Mouse (Mus musculus) left cerebral cortex, adult 9 months (tissue): ENCODE data around the gene Eps15l1.

Experiments
- DNase-seq, 2 experiments: peaks; one replicate each; pipeline ENCODE4 v3.0.0; 2022; ENCODE audit warnings: low spot score in 2 of 2

Eps15l1 gene

DNA sequence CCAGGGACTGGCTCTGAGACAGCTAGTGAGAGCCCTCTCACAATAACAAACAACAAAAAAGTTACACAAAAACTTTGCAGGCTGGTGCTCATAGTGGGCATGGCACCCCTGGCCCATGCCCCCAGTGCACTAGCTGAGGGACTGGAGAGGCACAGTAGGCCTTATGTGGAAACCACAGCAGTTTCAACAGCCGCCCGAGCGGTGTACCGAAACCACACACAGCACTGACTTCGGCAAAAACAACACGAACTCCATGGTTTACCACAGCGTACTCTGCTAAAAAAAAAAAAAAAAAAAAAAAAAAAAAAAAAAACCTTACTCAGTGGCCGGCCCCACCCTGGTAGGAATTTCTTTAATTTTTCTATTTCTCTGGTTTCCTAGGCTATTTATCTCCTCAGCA lies 70.5 kb downstream of the Eps15l1 start:
- DNase-seq = no peak

DNA sequence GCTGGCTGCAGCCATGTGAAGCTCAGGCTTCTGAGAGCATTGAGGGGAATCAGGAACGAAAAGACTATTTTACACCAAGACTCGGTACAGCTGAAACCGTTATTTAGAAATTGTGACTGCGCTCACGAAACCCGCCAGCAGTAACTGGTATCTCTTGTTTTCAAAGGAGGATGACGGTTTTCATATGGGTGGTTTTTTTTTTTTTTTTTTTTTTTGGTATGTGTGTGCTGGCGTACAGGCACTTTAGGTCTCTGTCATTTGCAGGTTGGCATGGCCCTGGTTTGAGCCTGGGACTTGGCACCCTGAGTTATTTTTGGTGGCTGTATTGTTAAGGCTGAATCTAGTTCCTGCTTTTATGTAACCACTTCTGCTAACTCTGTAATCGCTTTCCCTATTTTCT lies 71.4 kb downstream of the Eps15l1 start:
- no peak for DNase-seq

DNA sequence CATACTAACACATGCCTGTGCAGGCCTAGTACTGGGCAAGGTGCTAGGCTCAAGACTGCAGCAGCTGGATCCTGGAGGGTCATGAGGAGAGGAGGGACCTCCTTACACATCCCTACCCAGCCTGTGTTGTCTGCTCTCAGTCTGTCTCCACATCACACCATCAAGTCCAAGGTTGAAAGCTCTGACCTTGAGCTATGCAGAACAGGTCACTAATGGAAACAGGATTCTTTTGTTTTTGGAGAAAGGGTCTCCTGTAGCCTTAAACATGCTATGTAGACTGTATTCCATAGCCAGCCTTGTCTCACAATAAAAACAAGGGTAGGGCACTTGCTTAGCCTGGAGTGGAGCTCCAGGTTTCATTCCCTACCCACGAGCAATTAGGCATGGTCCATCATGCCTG lies 72.3 kb downstream of the Eps15l1 start:
- DNase-seq = no peak

DNA sequence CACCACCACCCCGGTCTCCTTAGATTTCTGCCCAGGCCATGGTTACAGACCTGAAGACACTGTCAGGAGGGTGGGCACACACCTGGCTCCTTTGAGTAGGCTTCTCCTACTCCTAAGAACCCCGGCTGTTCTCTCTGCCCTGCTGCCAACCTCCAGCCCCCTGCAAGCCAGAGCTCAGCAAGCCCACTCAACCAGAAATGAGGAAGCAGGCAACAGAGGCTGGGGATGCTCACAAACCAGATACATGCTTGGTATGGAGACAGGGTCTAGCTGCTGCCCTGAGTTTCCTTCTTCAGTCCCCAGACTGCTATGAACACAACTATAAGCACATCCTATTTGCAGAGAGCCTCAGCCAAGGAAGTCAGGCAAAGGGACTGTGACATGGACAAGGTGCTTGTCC lies 73.1 kb downstream of the Eps15l1 start:
- no peak for DNase-seq

DNA sequence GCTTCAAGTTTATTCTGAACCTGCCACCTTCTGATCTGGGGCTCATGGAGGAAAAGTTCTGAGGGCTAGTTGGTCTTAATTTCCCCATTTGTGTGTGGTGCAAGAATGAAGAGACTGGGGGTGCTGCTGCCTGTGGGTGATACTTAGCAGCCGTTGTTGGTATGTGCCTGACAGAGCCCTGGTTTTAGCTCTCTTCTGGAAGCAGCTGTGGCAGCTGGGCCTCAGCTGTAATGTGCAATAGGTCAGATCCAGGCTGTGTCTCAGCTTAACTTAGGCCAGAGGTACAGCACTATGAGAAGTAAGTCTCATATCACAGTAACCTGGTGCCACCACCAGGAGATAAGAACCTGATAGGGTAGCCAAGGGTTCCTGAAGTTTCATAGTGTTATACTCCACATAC lies 73.7 kb downstream of the Eps15l1 start:
- no peak for DNase-seq

DNA sequence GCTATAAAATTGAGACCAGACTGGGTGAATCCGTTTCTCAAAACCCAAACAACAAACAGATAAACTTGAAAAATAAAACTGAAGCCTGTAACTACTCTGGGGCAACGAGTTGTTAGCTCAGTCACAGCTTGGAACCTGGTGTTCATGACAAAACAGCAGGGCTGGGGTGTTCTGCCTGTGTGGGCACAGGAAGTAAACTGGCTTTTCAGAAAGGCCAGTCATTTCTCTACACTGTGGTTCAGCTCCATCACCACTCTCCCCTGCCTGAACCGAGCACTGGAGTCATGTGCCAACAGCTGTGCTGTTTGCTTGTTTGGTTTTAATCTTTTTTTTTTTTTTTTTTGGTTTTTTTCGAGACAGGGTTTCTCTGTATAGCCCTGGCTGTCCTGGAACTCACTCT lies 77.5 kb downstream of the Eps15l1 start:
- DNase-seq = no peak

DNA sequence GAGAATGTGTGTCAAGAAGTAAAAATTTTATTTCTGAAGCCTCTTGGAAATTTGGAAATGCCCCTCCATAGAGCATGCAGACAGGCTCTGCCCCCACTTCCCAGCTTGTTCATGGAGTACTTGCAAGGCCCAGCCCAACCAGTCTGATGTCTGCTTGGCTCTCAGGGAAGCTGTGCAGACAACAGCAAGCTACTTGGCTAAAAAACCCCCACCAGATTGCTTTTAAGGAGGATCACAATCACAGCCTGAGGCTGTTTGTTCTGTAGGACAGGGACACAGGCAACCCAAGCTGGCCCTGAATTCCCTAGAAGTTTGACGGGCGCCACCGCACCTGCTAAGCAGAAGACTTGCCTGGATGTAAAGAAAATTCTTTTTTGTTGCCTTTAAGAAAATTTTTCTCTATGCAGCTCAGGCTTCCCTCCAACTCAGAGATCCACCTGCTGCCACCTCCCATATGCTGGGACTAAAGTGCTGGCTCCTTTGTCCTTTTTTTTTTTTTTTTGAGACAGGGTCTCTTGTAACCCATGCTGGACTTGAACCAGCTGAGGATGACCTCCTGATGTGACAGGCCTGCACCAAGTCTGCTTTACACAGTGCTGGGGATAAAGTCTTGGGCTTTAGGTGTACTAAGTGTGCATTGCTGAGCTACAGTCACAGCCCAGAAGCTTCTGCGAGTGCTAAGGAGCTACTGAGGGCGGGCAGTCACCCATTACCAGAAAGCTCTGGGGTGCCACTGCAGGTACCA lies 78.5 kb downstream of the Eps15l1 start:
- DNase-seq = no peak

DNA sequence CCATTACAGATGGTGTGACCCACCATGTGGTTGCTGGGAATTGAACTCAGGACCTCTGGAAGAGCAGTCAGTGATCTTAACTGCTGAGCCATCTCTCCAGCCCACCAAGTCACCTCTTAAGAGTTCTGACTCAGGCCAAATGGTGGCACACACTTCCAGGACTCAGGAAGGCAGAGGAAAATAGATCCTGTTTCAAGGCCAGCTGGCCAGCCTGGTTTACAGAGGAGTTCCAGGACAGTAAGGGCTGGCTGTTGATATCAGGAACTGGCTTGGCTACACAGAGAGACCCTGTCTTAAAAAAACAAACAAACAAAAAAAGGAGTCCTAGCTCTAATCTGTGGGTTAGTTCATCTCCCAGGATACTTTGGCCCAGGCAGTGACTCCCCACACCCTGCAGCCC lies 84.2 kb downstream of the Eps15l1 start:
- no peak for DNase-seq

DNA sequence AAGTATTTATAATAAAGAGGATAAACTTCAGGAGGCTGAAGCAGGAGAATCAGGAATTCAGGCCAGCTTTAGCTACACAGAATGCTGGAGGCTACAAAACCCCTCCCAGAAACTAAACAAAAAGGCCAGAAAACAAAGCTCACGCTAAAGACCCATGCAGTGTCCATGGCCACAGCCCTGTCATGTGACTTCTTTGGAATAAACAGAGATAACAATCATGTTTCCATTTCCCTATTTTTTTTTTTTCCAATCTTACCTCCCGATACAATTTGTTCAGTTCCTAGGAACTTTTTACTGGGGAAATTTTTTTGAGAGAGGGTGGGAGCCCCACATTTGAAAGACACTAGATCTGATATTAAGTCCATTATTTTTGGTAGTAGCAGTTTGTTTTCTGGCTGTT lies 85.0 kb downstream of the Eps15l1 start:
- DNase-seq = no peak

DNA sequence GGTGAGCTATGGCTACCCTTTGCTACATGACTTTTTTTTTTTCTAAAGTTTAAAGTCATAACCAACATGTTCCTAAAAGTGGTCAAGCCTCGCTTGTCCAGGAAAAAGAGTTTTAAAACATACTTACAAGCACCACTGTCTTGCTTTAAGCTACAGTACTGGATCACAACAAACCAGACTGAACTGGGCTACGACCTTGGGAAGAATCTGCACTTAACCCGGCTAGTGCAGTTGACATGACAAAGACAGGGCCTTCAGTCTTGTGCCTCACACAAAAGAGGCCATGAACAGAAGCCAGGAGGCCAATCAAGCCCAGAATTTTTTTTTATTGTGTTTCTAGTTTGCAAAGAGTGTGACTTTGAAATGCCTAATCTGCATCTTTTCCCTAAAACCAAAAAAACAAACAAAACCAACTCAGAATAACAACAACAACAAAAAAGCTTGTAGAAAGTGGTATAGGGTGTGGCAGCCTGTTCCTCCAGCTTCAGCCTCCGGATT lies 87.1 kb downstream of the Eps15l1 start:
- no peak for DNase-seq

DNA sequence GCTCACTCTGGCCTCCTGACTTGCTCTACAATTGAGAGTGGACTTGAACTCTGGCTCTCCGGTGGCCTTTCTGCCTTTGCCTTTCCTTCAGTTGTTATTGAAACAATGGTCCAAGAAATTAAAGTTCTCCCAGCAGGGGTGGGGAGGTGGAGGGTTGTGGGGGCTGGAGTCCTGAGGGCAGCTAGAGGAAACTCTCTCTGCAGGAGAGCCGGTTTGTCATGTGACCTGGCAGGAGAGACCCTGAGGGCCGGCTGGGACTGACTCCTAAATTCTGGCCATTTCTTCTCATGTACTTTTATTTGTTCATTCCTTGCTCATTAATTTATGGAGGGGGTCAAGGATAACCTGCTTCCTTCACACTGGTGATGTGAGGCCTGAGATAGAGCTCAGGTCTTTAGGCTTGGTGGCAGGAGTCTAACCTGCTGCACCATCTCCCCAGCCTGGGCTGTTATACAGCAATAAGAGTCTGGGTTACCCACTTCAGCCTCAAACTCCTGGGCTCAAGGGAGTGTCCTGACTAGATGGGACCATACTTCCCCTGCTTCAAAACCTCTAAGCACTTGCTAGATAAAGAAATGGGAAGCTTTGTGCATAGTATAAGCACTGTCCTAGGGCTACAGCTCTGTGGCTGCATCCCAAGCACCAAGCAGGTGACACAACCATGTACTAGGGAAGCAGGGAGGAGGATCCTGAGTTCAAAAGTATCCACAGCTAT lies 87.7 kb downstream of the Eps15l1 start:
- DNase-seq = no peak

DNA sequence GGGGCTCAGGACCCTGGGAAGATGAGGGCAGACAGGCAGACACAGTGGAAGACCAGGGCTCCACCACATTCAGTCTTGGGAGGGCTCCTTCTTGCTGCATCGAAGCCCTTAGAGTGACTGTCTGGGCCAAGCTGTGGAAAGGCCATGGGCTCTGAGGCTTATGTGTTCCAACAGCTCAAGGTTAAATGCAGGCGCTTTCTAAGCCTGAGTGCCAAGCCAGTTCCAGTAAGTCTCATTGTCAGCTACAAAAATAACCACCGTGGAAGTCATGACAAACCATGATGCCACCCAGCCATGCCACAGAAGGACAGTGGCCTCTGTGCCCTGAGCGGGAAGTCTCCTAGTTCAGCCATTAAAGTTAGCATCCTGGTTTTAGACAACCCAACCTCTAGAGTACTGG lies 89.6 kb downstream of the Eps15l1 start:
- no peak for DNase-seq

DNA sequence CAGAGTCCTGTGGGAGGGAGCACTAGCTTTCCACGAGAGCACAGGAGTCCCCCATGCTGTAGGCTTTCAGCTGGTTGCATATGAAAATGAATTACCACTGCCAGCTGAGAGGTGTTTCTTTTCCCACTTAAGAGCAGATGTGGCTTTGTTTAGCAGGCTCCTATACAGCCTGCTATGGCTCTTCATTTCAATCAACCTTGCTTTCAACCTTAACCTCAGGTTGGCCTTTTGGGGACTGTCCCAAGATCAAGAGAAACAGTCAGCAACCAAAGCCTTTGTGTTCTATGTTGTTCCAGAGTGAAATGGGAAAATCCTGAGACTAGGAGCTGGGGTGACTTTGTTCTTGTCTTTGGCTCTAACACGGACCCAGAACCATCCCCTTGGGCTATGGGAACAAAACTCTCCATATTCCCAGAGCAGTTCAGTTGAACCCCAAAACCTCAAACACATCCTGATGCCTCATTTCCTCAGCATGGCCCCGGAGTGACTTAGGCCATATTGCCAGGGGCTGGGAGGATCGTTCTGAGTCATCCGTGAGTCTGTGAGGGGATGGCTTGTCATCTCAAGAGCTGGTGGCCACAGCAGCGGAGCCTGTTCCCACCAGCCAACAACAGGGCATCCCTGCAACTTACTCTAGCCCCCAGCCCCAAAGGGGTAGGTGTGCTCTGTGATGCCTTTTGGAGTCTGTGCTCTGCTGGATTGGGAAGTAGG lies 90.3 kb downstream of the Eps15l1 start:
- DNase-seq = no peak

DNA sequence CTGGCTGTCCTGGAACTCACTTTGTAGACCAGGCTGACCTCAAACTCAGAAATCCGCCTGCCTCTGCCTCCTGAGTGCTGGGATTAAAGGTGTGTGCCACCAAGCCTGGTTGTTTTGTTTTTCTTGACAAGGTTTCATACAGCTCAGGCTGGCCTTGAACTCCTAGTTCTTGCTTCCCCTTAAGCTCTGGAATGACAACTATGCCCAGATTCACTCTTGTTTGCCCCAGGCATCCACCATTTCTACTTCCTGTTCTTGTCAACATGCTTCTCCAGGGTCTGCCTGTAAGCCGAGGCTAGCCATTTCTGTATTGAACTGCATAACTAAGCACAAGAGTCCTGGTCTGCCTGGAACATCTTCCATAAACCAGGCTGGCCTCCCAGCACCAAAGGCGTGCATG lies 92.1 kb downstream of the Eps15l1 start:
- no peak for DNase-seq

DNA sequence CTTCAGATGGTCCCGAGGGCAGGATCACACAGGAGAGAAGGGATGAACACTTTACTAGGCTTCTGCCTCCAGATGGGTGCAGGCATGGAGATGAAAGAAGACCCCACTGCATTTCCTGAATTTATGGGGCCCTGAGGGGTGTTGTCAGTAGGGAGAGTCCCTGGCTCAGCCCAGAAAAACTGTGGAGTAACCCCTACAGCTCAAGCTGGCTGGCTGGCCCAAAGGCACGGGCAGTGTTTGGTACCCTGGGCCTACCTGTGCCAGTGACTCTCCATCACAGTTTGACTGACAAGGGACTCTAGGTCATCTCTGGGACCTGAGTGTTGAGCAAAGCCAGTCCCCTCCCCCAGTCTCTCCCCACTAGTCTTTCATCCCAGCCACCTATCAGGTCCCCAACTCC lies 96.6 kb downstream of the Eps15l1 start:
- DNase-seq = no peak

DNA sequence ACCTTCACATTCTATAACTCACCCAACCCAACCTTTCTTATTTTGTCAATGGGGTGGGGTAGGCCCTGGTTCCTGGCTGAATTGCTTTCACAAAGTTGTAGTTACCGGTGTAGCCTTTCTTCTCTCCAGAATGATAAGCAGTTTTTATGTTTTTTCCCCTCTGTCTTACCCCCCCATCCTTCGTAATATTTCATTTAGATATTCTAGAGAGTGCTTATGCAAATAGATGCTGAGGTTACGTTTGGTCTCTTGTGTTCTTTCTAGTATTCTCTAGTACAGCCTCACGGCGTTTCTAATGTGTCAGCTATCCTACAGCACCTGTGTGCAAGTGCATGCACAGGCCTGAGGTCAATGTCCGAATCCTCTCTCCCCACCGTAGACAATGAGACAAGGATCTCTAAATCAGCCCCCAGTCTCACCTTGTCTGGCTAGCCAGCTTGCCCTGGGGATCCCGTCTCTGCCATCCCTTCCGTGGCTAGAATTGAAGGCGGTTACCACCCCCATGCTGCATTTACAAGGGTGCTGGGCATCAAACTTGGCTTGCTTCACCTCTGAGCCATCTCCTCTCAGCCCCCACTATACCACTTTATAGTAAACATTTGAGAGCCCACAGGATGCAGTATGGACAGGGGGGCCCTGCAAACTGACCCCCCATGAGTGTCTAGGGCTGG lies 97.1 kb downstream of the Eps15l1 start:
- no peak for DNase-seq

DNA sequence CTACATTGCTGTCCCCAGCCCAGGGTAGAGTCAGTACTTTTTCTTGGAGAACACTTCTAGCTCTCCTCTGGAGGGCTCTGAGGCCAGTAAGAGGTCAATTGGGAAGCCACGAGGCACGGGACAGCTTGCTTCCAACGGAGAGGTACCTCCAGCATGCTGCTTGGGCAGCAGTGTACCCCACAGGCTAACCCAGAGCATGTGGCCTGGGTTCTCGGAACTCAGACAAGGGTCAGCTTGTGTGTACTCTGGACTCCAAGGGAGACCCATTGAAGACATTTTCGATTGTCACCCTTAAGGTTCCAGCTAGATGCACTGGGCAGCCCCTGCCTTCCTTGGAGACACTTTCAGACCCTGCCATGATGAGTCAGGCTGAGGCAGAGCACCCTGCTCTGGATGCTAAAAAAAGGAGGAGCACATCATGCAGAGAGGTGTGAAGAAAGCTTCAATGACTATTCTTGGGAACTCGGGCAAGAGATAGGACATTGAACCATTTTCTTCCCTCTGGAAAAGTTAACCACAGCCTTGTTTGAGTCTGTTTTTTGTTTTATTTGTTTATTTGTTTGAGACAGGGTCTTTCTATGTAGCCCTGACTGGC lies 98.0 kb downstream of the Eps15l1 start:
- DNase-seq = no peak

DNA sequence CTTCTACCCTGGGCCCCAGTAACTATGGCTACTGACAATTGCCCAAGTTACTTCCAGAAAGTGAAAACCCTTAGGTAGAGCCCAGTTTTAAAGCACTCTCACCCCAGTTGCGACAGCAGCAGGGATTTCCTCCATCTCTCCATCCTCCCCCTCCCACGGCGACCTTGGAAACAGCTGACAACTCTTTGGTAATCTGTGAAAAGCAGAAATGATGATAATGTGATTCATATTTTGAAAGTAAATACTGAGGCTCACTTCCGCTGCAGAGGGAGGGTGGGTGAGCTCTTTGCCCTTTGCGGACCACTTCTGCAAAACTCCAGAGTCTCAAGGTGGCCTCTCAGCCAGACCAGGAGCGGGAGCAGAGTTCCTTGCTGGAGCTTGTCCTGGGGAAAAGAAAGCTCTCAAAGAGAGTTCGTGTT lies 98.8 kb downstream of the Eps15l1 start:
- no peak for DNase-seq

DNA sequence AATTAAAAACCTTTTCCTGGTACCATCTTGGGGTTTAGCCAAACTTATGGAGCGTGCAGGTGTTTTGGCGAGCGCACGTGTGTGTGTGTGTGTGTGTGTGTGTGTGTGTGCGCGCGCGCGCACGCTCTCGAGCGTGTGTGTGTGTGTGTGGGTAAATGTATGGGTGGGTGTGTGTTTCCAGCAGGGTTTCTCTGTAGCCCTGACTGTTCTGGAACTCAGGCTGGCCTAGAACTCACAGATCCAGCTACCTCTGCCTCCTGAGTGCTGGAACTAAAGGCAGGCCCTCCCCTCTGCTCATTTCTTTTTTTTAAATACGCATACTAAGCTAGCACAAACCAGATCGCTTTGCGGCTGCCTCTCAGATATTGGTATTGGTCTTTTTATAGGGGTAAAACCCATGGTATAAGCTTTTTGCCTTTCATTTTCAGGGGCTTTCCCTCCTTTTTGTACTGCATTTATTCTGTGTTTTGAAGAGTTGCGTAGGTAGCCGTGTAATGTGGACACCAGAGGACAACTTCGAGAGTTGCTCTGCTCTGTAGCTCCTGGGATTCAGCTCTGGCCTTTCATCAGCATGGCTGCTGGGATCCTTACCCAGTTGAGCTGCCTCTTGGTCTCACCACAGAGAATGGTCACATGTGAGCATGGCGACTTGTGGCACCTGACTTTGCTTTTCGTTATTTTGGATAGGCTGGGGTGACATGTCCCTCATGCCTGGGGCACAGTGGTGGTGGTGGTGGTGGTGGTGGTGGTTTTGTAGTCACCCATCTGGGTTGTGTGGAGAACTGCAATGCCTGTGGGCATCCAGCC lies 99.4 kb downstream of the Eps15l1 start:
- no peak for DNase-seq

DNA sequence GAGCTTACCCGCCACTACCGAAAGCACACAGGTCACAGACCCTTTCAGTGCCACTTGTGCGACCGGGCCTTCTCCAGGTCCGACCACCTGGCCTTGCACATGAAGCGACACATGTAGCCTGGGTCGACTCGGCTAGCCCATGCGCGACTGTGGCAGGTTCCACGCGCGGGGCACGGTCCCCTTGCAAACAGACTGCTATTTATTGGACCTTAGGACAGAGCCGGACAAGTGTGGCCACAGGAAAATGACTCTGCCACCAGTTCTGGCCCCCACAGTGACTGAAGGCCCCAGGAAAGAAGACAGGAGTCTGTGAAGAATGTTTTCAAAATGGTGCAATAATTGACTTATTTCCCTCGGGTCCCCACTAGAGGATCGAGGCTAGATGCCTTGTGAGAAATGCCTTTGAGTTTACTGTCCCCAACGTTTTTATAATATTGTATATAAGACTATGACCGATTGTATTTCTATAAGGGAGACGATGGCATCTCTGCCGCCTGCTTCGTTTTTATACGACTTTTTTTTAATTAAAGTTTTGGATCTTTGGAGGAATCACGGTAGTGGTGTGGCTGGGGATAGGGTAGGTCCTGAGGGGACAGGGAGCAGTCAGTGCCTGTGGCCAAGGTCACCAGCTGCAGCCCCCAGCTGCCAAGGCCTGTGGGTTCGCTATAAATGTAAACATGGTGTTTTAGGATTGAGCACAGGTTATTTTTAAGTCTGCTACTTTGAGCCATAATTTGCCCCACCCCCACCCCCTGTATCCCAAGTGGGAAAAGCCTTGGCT lies 100.3 kb downstream of the Eps15l1 start:
- DNase-seq = no peak
